Mouse (Mus musculus): Measurements from ENCODE around the gene Gnai2. TPM values are rescaled to one million over a fixed set of nuclear protein-coding genes. Genes with fewer than 3 reads are reported as not detected.

The Gnai2 gene
- polyA plus RNA-seq, 1 experiment from 2014 or later, result 640 TPM

GRCm38 (mm10) chr9:107626158-107626843 is 8.9 kb downstream of the Gnai2 start:
- Histone ChIP-seq H3K27me3 (ENCODE audit: insufficient read depth, poor library complexity, severe bottlenecking) (no peaks in the 10 kb centered on the region), H3K36me3 (peaks cover 66% of the 10 kb centered on the region), H3K27ac (peak overlapping the region; percentile 99), H3K9me3 (no peaks in the 10 kb centered on the region), H3K4me3 (peak overlapping the region; percentile 87), H3K4me1 (replicated peaks) (peaks cover 78% of the 10 kb centered on the region)
- no peak for DNase-seq (ENCODE audit: low spot score)
- WGBS, result 35% methylated on average over 15 of the region's 15 CpGs

GRCm38 (mm10) chr9:107625351-107626128 is 9.6 kb downstream of the Gnai2 start:
- no peaks in the 10 kb centered on the region for H3K27me3 ChIP-seq (ENCODE audit: insufficient read depth, poor library complexity, severe bottlenecking)
- peaks cover 74% of the 10 kb centered on the region for H3K36me3 ChIP-seq
- no peak for DNase-seq (ENCODE audit: low spot score)
- peak overlapping the region; percentile 99 for H3K27ac ChIP-seq
- peaks cover 70% of the 10 kb centered on the region for H3K4me1 ChIP-seq (replicated peaks)
- WGBS, result 88% methylated on average over 12 of the region's 12 CpGs
- H3K4me3 ChIP-seq, result 0 out of 2 replicates have a peak overlapping the region, but pooled peaks have one; percentile 11
- H3K9me3 ChIP-seq, result no peaks in the 10 kb centered on the region

- Histone ChIP-seq H3K4me3 (0 out of 2 replicates have a peak overlapping the region, but pooled peaks have one; percentile 11), H3K4me1 (replicated peaks) (peaks cover 64% of the 10 kb centered on the region), H3K27ac (peak overlapping the region; percentile 99), H3K36me3 (peaks cover 79% of the 10 kb centered on the region), H3K9me3 (no peaks in the 10 kb centered on the region), H3K27me3 (ENCODE audit: insufficient read depth, poor library complexity, severe bottlenecking) (no peaks in the 10 kb centered on the region)
- WGBS, result 79% methylated on average over 3 of the region's 3 CpGs
- DNase-seq (ENCODE audit: low spot score), result no peak
Observed at GRCm38 (mm10) chr9:107624951-107625350, 10.2 kb downstream of the Gnai2 start.

- 67% methylated on average over 5 of the region's 5 CpGs for WGBS
- Histone ChIP-seq H3K27me3 (ENCODE audit: insufficient read depth, poor library complexity, severe bottlenecking) (no peaks in the 10 kb centered on the region), H3K36me3 (peaks cover 84% of the 10 kb centered on the region), H3K27ac (peak overlapping the region; percentile 99), H3K4me1 (replicated peaks) (peaks cover 63% of the 10 kb centered on the region), H3K4me3 (no peak overlapping the region), H3K9me3 (no peaks in the 10 kb centered on the region)
- DNase-seq (ENCODE audit: low spot score), result no peak
Observed at GRCm38 (mm10) chr9:107624539-107624938, 10.6 kb downstream of the Gnai2 start.

GRCm38 (mm10) chr9:107620954-107621353 is 14.2 kb downstream of the Gnai2 start:
- Histone ChIP-seq H3K4me3 (no peak overlapping the region), H3K9me3 (no peaks in the 10 kb centered on the region), H3K27me3 (ENCODE audit: insufficient read depth, poor library complexity, severe bottlenecking) (no peaks in the 10 kb centered on the region), H3K36me3 (peaks cover 97% of the 10 kb centered on the region), H3K4me1 (replicated peaks) (peaks cover 39% of the 10 kb centered on the region), H3K27ac (no peak overlapping the region)
- DNase-seq (ENCODE audit: low spot score), result no peak

GRCm38 (mm10) chr9:107619546-107619879 is 15.7 kb downstream of the Gnai2 start:
- WGBS, result 87% methylated on average over 13 of the region's 13 CpGs
- H3K4me3 ChIP-seq, result no peak overlapping the region
- H3K36me3 ChIP-seq, result peaks cover 98% of the 10 kb centered on the region
- no peaks in the 10 kb centered on the region for H3K27me3 ChIP-seq (ENCODE audit: insufficient read depth, poor library complexity, severe bottlenecking)
- H3K4me1 ChIP-seq (replicated peaks), result peaks cover 39% of the 10 kb centered on the region
- no peaks in the 10 kb centered on the region for H3K9me3 ChIP-seq
- peak overlapping the region; percentile 53; the same call in 1 of the 2 replicates for H3K27ac ChIP-seq
- no peak for DNase-seq (ENCODE audit: low spot score)

- Histone ChIP-seq H3K4me3 (no peak overlapping the region), H3K27ac (peak overlapping the region; percentile 20; the same call in 1 of the 2 replicates), H3K4me1 (replicated peaks) (peaks cover 39% of the 10 kb centered on the region), H3K9me3 (no peaks in the 10 kb centered on the region), H3K27me3 (ENCODE audit: insufficient read depth, poor library complexity, severe bottlenecking) (no peaks in the 10 kb centered on the region), H3K36me3 (peaks cover 98% of the 10 kb centered on the region)
- whole genome bisulfite sequencing, result 84% methylated on average over 13 of the region's 13 CpGs
- no peak for DNase-seq (ENCODE audit: low spot score)
Observed at GRCm38 (mm10) chr9:107618778-107619545, 16.2 kb downstream of the Gnai2 start.

GRCm38 (mm10) chr9:107618098-107618497 is 17.1 kb downstream of the Gnai2 start:
- 94% methylated on average over 6 of the region's 6 CpGs for WGBS
- H3K27ac ChIP-seq, result no peak overlapping the region; the same call in 1 of the 2 replicates
- no peak for DNase-seq (ENCODE audit: low spot score)
- peaks cover 94% of the 10 kb centered on the region for H3K36me3 ChIP-seq
- no peak overlapping the region for H3K4me3 ChIP-seq
- H3K27me3 ChIP-seq (ENCODE audit: insufficient read depth, poor library complexity, severe bottlenecking), result no peaks in the 10 kb centered on the region
- H3K4me1 ChIP-seq (replicated peaks), result peaks cover 42% of the 10 kb centered on the region
- no peaks in the 10 kb centered on the region for H3K9me3 ChIP-seq

GRCm38 (mm10) chr9:107617461-107617860 is 17.7 kb downstream of the Gnai2 start:
- Histone ChIP-seq H3K4me3 (no peak overlapping the region), H3K4me1 (replicated peaks) (peaks cover 48% of the 10 kb centered on the region), H3K36me3 (peaks cover 90% of the 10 kb centered on the region), H3K9me3 (no peaks in the 10 kb centered on the region), H3K27me3 (ENCODE audit: insufficient read depth, poor library complexity, severe bottlenecking) (no peaks in the 10 kb centered on the region), H3K27ac (no peak overlapping the region)
- DNase-seq (ENCODE audit: low spot score), result no peak
- WGBS, result 74% methylated on average over 2 of the region's 2 CpGs

GRCm38 (mm10) chr9:107615035-107615434 is 20.1 kb downstream of the Gnai2 start:
- Histone ChIP-seq H3K36me3 (peaks cover 68% of the 10 kb centered on the region), H3K4me3 (peak overlapping the region; percentile 9; the same call in 1 of the 2 replicates), H3K27me3 (ENCODE audit: insufficient read depth, poor library complexity, severe bottlenecking) (no peaks in the 10 kb centered on the region), H3K9me3 (no peaks in the 10 kb centered on the region), H3K27ac (peak overlapping the region; percentile 85), H3K4me1 (replicated peaks) (peaks cover 71% of the 10 kb centered on the region)
- WGBS, result 49% methylated on average over 4 of the region's 4 CpGs
- peak; percentile 60 for DNase-seq (ENCODE audit: low spot score)

GRCm38 (mm10) chr9:107612945-107613569 is 22.1 kb downstream of the Gnai2 start:
- WGBS, result 14% methylated on average over 12 of the region's 12 CpGs
- no peak for DNase-seq (ENCODE audit: low spot score)
- peaks cover 85% of the 10 kb centered on the region for H3K4me1 ChIP-seq (replicated peaks)
- peak overlapping the region; percentile 53 for H3K4me3 ChIP-seq
- H3K27ac ChIP-seq, result peak overlapping the region; percentile 99
- peaks cover 6% of the 10 kb centered on the region; the same call in 1 of the 2 replicates for H3K27me3 ChIP-seq (ENCODE audit: insufficient read depth, poor library complexity, severe bottlenecking)
- peaks cover 49% of the 10 kb centered on the region for H3K36me3 ChIP-seq
- no peaks in the 10 kb centered on the region for H3K9me3 ChIP-seq

- Histone ChIP-seq H3K4me1 (replicated peaks) (peaks cover 92% of the 10 kb centered on the region), H3K36me3 (peaks cover 42% of the 10 kb centered on the region), H3K4me3 (peak overlapping the region; percentile 53), H3K27me3 (ENCODE audit: insufficient read depth, poor library complexity, severe bottlenecking) (peaks cover 10% of the 10 kb centered on the region; the same call in 1 of the 2 replicates), H3K9me3 (no peaks in the 10 kb centered on the region), H3K27ac (peak overlapping the region; percentile 99)
- peak; percentile 99 for DNase-seq (ENCODE audit: low spot score)
- WGBS, result 2% methylated on average over 46 of the region's 48 CpGs
Observed at GRCm38 (mm10) chr9:107612191-107612944, 22.8 kb downstream of the Gnai2 start.

Measured in hindbrain, embryonic 10.5 days (tissue).